Mouse (Mus musculus): Measurements from ENCODE around the gene Wdr45. TPM values are rescaled to one million over a fixed set of nuclear protein-coding genes. Genes with fewer than 3 reads are reported as not detected.
A peak's percentile ranks its signal among the peaks of the same experiment; 100 is the strongest.

The Wdr45 gene
- polyA plus RNA-seq, 1 experiment from 2014 or later, result 18.7 TPM

GRCm38 (mm10) chrX:7674284-7675000, 39.7 kb upstream of the Wdr45 start:
- WGBS, result 39% methylated on average over 26 of the region's 28 CpGs
- peak; percentile 52 for DNase-seq (ENCODE audit: low spot score)

GRCm38 (mm10) chrX:7675001-7675380, 39.1 kb upstream of the Wdr45 start:
- Histone ChIP-seq H3K4me2 (ENCODE audit: low read depth, low read length) (peak overlapping the region; percentile 53), H3K27me3 (replicated peaks; ENCODE audit: control insufficient read depth, insufficient read depth, low read length) (no peaks in the 10 kb centered on the region), H3K9ac (ENCODE audit: low read depth, low read length) (peak overlapping the region; percentile 47), H3K36me3 (ENCODE audit: control insufficient read depth, insufficient read depth, low read length) (no peaks in the 10 kb centered on the region), H3K27ac (replicated peaks; ENCODE audit: low read depth, low read length) (peak overlapping the region; percentile 75), H3K4me3 (ENCODE audit: low read depth, low read length) (peak overlapping the region; percentile 26), H3K9me3 (ENCODE audit: control insufficient read depth, low read length) (no peaks in the 10 kb centered on the region), H3K4me1 (ENCODE audit: control insufficient read depth, insufficient read depth, low read length) (no peaks in the 10 kb centered on the region)
- 21% methylated on average over 10 of the region's 10 CpGs for WGBS
- no peak; the same call in 1 of the 2 replicates for ATAC-seq (ENCODE audit: low read depth)
- DNase-seq (ENCODE audit: low spot score), result no peak

More at GRCm38 (mm10) chrX:7674284-7675000, 39.7 kb upstream of the Wdr45 start:
- Histone ChIP-seq H3K4me1 (ENCODE audit: control insufficient read depth, insufficient read depth, low read length) (no peaks in the 10 kb centered on the region), H3K27ac (replicated peaks; ENCODE audit: low read depth, low read length) (peak overlapping the region; percentile 75), H3K9me3 (ENCODE audit: control insufficient read depth, low read length) (no peaks in the 10 kb centered on the region), H3K4me2 (ENCODE audit: low read depth, low read length) (peak overlapping the region; percentile 53), H3K36me3 (ENCODE audit: control insufficient read depth, insufficient read depth, low read length) (no peaks in the 10 kb centered on the region), H3K27me3 (replicated peaks; ENCODE audit: control insufficient read depth, insufficient read depth, low read length) (no peaks in the 10 kb centered on the region), H3K9ac (ENCODE audit: low read depth, low read length) (peak overlapping the region; percentile 47), H3K4me3 (ENCODE audit: low read depth, low read length) (peak overlapping the region; percentile 26)
- ATAC-seq (ENCODE audit: low read depth), result peak; percentile 65

GRCm38 (mm10) chrX:7678986-7679385, 35.1 kb upstream of the Wdr45 start:
- Histone ChIP-seq H3K4me3 (ENCODE audit: low read depth, low read length) (no peak overlapping the region), H3K9me3 (ENCODE audit: control insufficient read depth, low read length) (no peaks in the 10 kb centered on the region), H3K27me3 (replicated peaks; ENCODE audit: control insufficient read depth, insufficient read depth, low read length) (no peaks in the 10 kb centered on the region), H3K36me3 (ENCODE audit: control insufficient read depth, insufficient read depth, low read length) (no peaks in the 10 kb centered on the region), H3K9ac (ENCODE audit: low read depth, low read length) (no peak overlapping the region), H3K4me2 (ENCODE audit: low read depth, low read length) (peak overlapping the region; percentile 55; the same call in 1 of the 2 replicates), H3K4me1 (ENCODE audit: control insufficient read depth, insufficient read depth, low read length) (no peaks in the 10 kb centered on the region), H3K27ac (replicated peaks; ENCODE audit: low read depth, low read length) (no peak overlapping the region)
- WGBS, result 47% methylated on average over 3 of the region's 3 CpGs
- DNase-seq (ENCODE audit: low spot score), result no peak
- no peak for ATAC-seq (ENCODE audit: low read depth)

- Histone ChIP-seq H3K36me3 (ENCODE audit: control insufficient read depth, insufficient read depth, low read length) (no peaks in the 10 kb centered on the region), H3K9me3 (ENCODE audit: control insufficient read depth, low read length) (no peaks in the 10 kb centered on the region), H3K27me3 (replicated peaks; ENCODE audit: control insufficient read depth, insufficient read depth, low read length) (no peaks in the 10 kb centered on the region), H3K9ac (ENCODE audit: low read depth, low read length) (no peak overlapping the region), H3K27ac (replicated peaks; ENCODE audit: low read depth, low read length) (no peak overlapping the region), H3K4me1 (ENCODE audit: control insufficient read depth, insufficient read depth, low read length) (no peaks in the 10 kb centered on the region), H3K4me3 (ENCODE audit: low read depth, low read length) (peak overlapping the region; percentile 30), H3K4me2 (ENCODE audit: low read depth, low read length) (peak overlapping the region; percentile 55)
- 23% methylated on average over 18 of the region's 27 CpGs for WGBS
- DNase-seq (ENCODE audit: low spot score) (peak; percentile 94), ATAC-seq (ENCODE audit: low read depth) (peak; percentile 98)
These were observed 34.6 kb upstream of the Wdr45 start for GRCm38 (mm10) chrX:7679405-7680056.

GRCm38 (mm10) chrX:7680057-7680412, 34.1 kb upstream of the Wdr45 start:
- peak overlapping the region; percentile 55 for H3K4me2 ChIP-seq (ENCODE audit: low read depth, low read length)
- H3K4me3 ChIP-seq (ENCODE audit: low read depth, low read length), result peak overlapping the region; percentile 30
- WGBS, result 17% methylated on average over 11 of the region's 12 CpGs
- no peaks in the 10 kb centered on the region for H3K36me3 ChIP-seq (ENCODE audit: control insufficient read depth, insufficient read depth, low read length)
- no peaks in the 10 kb centered on the region for H3K9me3 ChIP-seq (ENCODE audit: control insufficient read depth, low read length)
- no peaks in the 10 kb centered on the region for H3K27me3 ChIP-seq (replicated peaks; ENCODE audit: control insufficient read depth, insufficient read depth, low read length)
- DNase-seq (ENCODE audit: low spot score), result no peak
- no peak for ATAC-seq (ENCODE audit: low read depth)
- H3K9ac ChIP-seq (ENCODE audit: low read depth, low read length), result no peak overlapping the region
- H3K4me1 ChIP-seq (ENCODE audit: control insufficient read depth, insufficient read depth, low read length), result no peaks in the 10 kb centered on the region
- no peak overlapping the region for H3K27ac ChIP-seq (replicated peaks; ENCODE audit: low read depth, low read length)

- Histone ChIP-seq H3K9ac (ENCODE audit: low read depth, low read length) (no peak within 1 kb of the TSS), H3K27me3 (replicated peaks; ENCODE audit: control insufficient read depth, insufficient read depth, low read length) (no peaks in the 10 kb centered on the region), H3K27ac (replicated peaks; ENCODE audit: low read depth, low read length) (no peak within 1 kb of the TSS), H3K4me1 (ENCODE audit: control insufficient read depth, insufficient read depth, low read length) (no peaks in the 10 kb centered on the region), H3K4me2 (ENCODE audit: low read depth, low read length) (peak within 1 kb of the TSS; percentile 55), H3K4me3 (ENCODE audit: low read depth, low read length) (peak within 1 kb of the TSS; percentile 30), H3K9me3 (ENCODE audit: control insufficient read depth, low read length) (no peaks in the 10 kb centered on the region), H3K36me3 (ENCODE audit: control insufficient read depth, insufficient read depth, low read length) (no peaks in the 10 kb centered on the region)
- WGBS, result 63% methylated on average over 11 of the region's 14 CpGs
- DNase-seq (ENCODE audit: low spot score) (no peak), ATAC-seq (ENCODE audit: low read depth) (no peak)
These were observed 33.3 kb upstream of the Wdr45 start, which contains the start of gene Magix for GRCm38 (mm10) chrX:7680864-7681263. Magix (minus strand) TSS chrX:7681251.

GRCm38 (mm10) chrX:7688321-7688720, 25.8 kb upstream of the Wdr45 start:
- H3K4me3 ChIP-seq (ENCODE audit: low read depth, low read length), result no peak overlapping the region
- 88% methylated on average over 2 of the region's 2 CpGs for WGBS
- no peak overlapping the region for H3K9ac ChIP-seq (ENCODE audit: low read depth, low read length)
- H3K4me1 ChIP-seq (ENCODE audit: control insufficient read depth, insufficient read depth, low read length), result no peaks in the 10 kb centered on the region
- no peak for ATAC-seq (ENCODE audit: low read depth)
- DNase-seq (ENCODE audit: low spot score), result no peak
- H3K27ac ChIP-seq (replicated peaks; ENCODE audit: low read depth, low read length), result no peak overlapping the region
- no peaks in the 10 kb centered on the region for H3K36me3 ChIP-seq (ENCODE audit: control insufficient read depth, insufficient read depth, low read length)
- no peaks in the 10 kb centered on the region for H3K27me3 ChIP-seq (replicated peaks; ENCODE audit: control insufficient read depth, insufficient read depth, low read length)
- no peaks in the 10 kb centered on the region for H3K9me3 ChIP-seq (ENCODE audit: control insufficient read depth, low read length)
- no peak overlapping the region for H3K4me2 ChIP-seq (ENCODE audit: low read depth, low read length)

GRCm38 (mm10) chrX:7690486-7690885, 23.6 kb upstream of the Wdr45 start:
- Histone ChIP-seq H3K9me3 (ENCODE audit: control insufficient read depth, low read length) (no peaks in the 10 kb centered on the region), H3K4me3 (ENCODE audit: low read depth, low read length) (no peak overlapping the region), H3K4me1 (ENCODE audit: control insufficient read depth, insufficient read depth, low read length) (no peaks in the 10 kb centered on the region), H3K9ac (ENCODE audit: low read depth, low read length) (no peak overlapping the region), H3K27me3 (replicated peaks; ENCODE audit: control insufficient read depth, insufficient read depth, low read length) (no peaks in the 10 kb centered on the region), H3K4me2 (ENCODE audit: low read depth, low read length) (no peak overlapping the region), H3K27ac (replicated peaks; ENCODE audit: low read depth, low read length) (no peak overlapping the region), H3K36me3 (ENCODE audit: control insufficient read depth, insufficient read depth, low read length) (no peaks in the 10 kb centered on the region)
- ATAC-seq (ENCODE audit: low read depth) (peak; percentile 9; the same call in 1 of the 2 replicates), DNase-seq (ENCODE audit: low spot score) (no peak)
- WGBS, result 63% methylated on average over 3 of the region's 3 CpGs

All from embryonic facial prominence, embryonic 14.5 days (tissue).